Mouse (Mus musculus) G1E (cell line): ENCODE measurements around the gene Hbq1b. TPM values are rescaled to one million over a fixed set of nuclear protein-coding genes. Genes with fewer than 3 reads are reported as not detected.

Source experiments
- ATAC-seq: 2 replicates; pipeline ENCODE4 v1.8.0; 2016; ENCODE audit warnings: mild to moderate bottlenecking; ENCODE audit not compliant: insufficient number of reproducible peaks, poor library complexity, low FRiP score, severe bottlenecking; ENCODE audit errors: extremely low read depth
- DNase-seq: peaks from one replicate; pipeline ENCODE4 v3.0.0; 2012; ENCODE audit warnings: low spot score
- H3K27me3 ChIP-seq: 2 replicates; pipeline ENCODE4 v1.6.1; 2012; ENCODE audit warnings: mild to moderate bottlenecking, low read length, inconsistent platforms; ENCODE audit not compliant: insufficient read depth
- H3K36me3 ChIP-seq: replicated peaks from 2 replicates; pipeline ENCODE3; 2012; ENCODE audit warnings: mild to moderate bottlenecking, inconsistent platforms
- H3K4me1 ChIP-seq: 2 replicates; pipeline ENCODE4 v1.6.1; 2012; ENCODE audit warnings: low read depth, low read length, inconsistent platforms, mixed read lengths; ENCODE audit not compliant: insufficient read depth
- H3K4me3 ChIP-seq: 2 replicates; pipeline ENCODE4 v1.5.1; 2012; ENCODE audit warnings: low read depth, mild to moderate bottlenecking, inconsistent platforms, low read length, moderate library complexity, mixed read lengths
- H3K9me3 ChIP-seq: replicated peaks from 2 replicates; pipeline ENCODE4 v1.6.1; 2012; ENCODE audit warnings: inconsistent platforms
- CTCF ChIP-seq: IDR thresholded peaks from 2 replicates; pipeline ENCODE4 v1.5.1; 2012; ENCODE audit warnings: low read depth, low read length, inconsistent platforms, mixed read lengths
- GATA1 ChIP-seq: IDR thresholded peaks from 2 replicates; pipeline ENCODE4 v1.6.1; 2012; ENCODE audit warnings: borderline replicate concordance, low read length, inconsistent platforms, mixed read lengths
- GATA2 ChIP-seq: IDR thresholded peaks from 2 replicates; pipeline ENCODE4 v1.6.1; 2012; ENCODE audit warnings: low read depth, low read length, inconsistent platforms, borderline replicate concordance
- POLR2AphosphoS5 ChIP-seq: IDR thresholded peaks from 2 replicates; pipeline ENCODE4 v1.6.1; 2012; ENCODE audit warnings: low read depth, low read length, inconsistent platforms; ENCODE audit not compliant: insufficient replicate concordance
- TAL1 ChIP-seq: conservative IDR thresholded peaks from 2 replicates; pipeline ENCODE4 v1.6.1; 2012; ENCODE audit warnings: low read depth, low read length, inconsistent platforms, mixed read lengths
- polyA plus RNA-seq: library from polyadenylated mRNA; stranded (reverse); fragments of >175 nt; gene quantifications from 2 replicates; pipeline ENCODE4 v1.2.3, GENCODE M21; 2012
- total RNA-seq, 2 experiments: library from RNA; stranded (forward) in 1 of 2; stranded (reverse) in 1 of 2; fragments of 200-1000 nt in 1 of 2; fragments of >200 nt in 1 of 2; fragmentation: Nextera tagmentation in 1 of 2; gene quantifications; 2 replicates each; pipeline ENCODE4 v1.2.3; 2014 to 2017

The Hbq1b gene
- total and polyA plus RNA-seq, 3 experiments: 0.70 to 11.6 (median 0.87) TPM

GRCm38 (mm10) chr11:32266776-32267175, 20.0 kb upstream of the Hbq1b start:
- DNase-seq: no peak
- peaks cover 32% of the 10 kb centered on the region for H3K36me3 ChIP-seq
- peaks cover 80% of the 10 kb centered on the region for H3K4me1 ChIP-seq
- peak overlapping the region; percentile 84 for H3K4me3 ChIP-seq
- H3K9me3 ChIP-seq: no peaks in the 10 kb centered on the region
- no peak for TF ChIP-seq GATA2
- TF ChIP-seq TAL1: no peak
- TF ChIP-seq POLR2AphosphoS5: no peak
- no peak for TF ChIP-seq CTCF
- H3K27me3 ChIP-seq: no peaks in the 10 kb centered on the region
- ATAC-seq: no peak

- Histone ChIP-seq H3K27me3 (no peaks in the 10 kb centered on the region), H3K4me1 (peaks cover 77% of the 10 kb centered on the region), H3K36me3 (peaks cover 27% of the 10 kb centered on the region), H3K4me3 (peak within 1 kb of the TSS; percentile 84), H3K9me3 (no peaks in the 10 kb centered on the region)
- TF ChIP-seq GATA1 (no peak), TAL1 (no peak), GATA2 (no peak), CTCF (no peak), POLR2AphosphoS5 (no peak)
- ATAC-seq: no peak
- DNase-seq: peak; percentile 85
Measured at GRCm38 (mm10) chr11:32267188-32267884, 19.4 kb upstream of the Hbq1b start, which contains the start of gene Nprl3. TSS of gene Nprl3 (minus strand) at chr11:32267707.

GRCm38 (mm10) chr11:32267964-32268363, 18.8 kb upstream of the Hbq1b start:
- TF ChIP-seq GATA2 (no peak), TAL1 (no peak), CTCF (no peak), GATA1 (no peak), POLR2AphosphoS5 (no peak)
- Histone ChIP-seq H3K36me3 (peaks cover 21% of the 10 kb centered on the region), H3K4me1 (peaks cover 71% of the 10 kb centered on the region), H3K4me3 (peak overlapping the region; percentile 84; the same call in 1 of the 2 replicates), H3K9me3 (no peaks in the 10 kb centered on the region), H3K27me3 (no peaks in the 10 kb centered on the region)
- ATAC-seq (no peak), DNase-seq (no peak)

- peak overlapping the region; percentile 44; the same call in 1 of the 2 replicates for H3K4me3 ChIP-seq
- H3K4me1 ChIP-seq: peaks cover 62% of the 10 kb centered on the region
- no peaks in the 10 kb centered on the region for H3K9me3 ChIP-seq
- ATAC-seq (peak; percentile 76), DNase-seq (peak; percentile 75)
- TF ChIP-seq GATA1 (no peak), TAL1 (peak; percentile 91)
- H3K36me3 ChIP-seq: peaks cover 12% of the 10 kb centered on the region
- no peaks in the 10 kb centered on the region for H3K27me3 ChIP-seq
Measured at GRCm38 (mm10) chr11:32268952-32269351, 17.8 kb upstream of the Hbq1b start.

- ATAC-seq: no peak
- no peak for TF ChIP-seq GATA2
- no peak for TF ChIP-seq GATA1
- TF ChIP-seq POLR2AphosphoS5: no peak
- TF ChIP-seq TAL1: no peak
- no peak for TF ChIP-seq CTCF
- Histone ChIP-seq H3K4me1 (peaks cover 57% of the 10 kb centered on the region), H3K36me3 (peaks cover 2% of the 10 kb centered on the region), H3K9me3 (no peaks in the 10 kb centered on the region), H3K27me3 (no peaks in the 10 kb centered on the region), H3K4me3 (no peak overlapping the region)
- no peak for DNase-seq
Measured at GRCm38 (mm10) chr11:32271178-32271577, 15.6 kb upstream of the Hbq1b start.

- Histone ChIP-seq H3K4me3 (no peak within 1 kb of the TSS), H3K9me3 (no peaks in the 10 kb centered on the region), H3K4me1 (peaks cover 65% of the 10 kb centered on the region), H3K36me3 (no peaks in the 10 kb centered on the region), H3K27me3 (no peaks in the 10 kb centered on the region)
- no peak for ATAC-seq
- TF ChIP-seq GATA1 (no peak), GATA2 (no peak), POLR2AphosphoS5 (no peak), TAL1 (no peak), CTCF (no peak)
- no peak for DNase-seq
Measured at GRCm38 (mm10) chr11:32276347-32276746, 10.4 kb upstream of the Hbq1b start, which contains the start of gene Hba-x. TSS of gene Hba-x (plus strand) at chr11:32276400.
